Comparison of ENCODE assay signal across 13 mouse cellular contexts in genomic region chr6:82043634-82044033, GRCm38 (mm10). TPM values are rescaled to one million over a fixed set of nuclear protein-coding genes. Genes with fewer than 3 reads are reported as not detected.
DNase-seq lines count a peak whose midpoint lies in the region; ATAC-seq and TF ChIP-seq lines count a peak whose summit lies in the region.
"Had no signal": no experiment of that assay in that cellular context is flagged by ENCODE, and none has a peak within 500 bp of the region (broad histone marks: within the 10 kb centered on the region; RNA-seq: fewer than 3 reads in every experiment).

No protein-coding gene starts in this region.

- no peaks in the 10 kb centered on the region for H3K27me3 ChIP-seq in lung, embryonic 16.5 days (ENCODE audit: control insufficient read depth, insufficient read depth, low read depth, low read length)
- no peaks in the 10 kb centered on the region for H3K27me3 ChIP-seq in intestine, embryonic 16.5 days (replicated peaks; ENCODE audit: control insufficient read depth, insufficient read depth, low read length)
- peaks cover 42% of the 10 kb centered on the region for H3K27me3 ChIP-seq in limb, embryonic 10.5 days (ENCODE audit: low read depth, poor library complexity, severe bottlenecking)
- no peaks in the 10 kb centered on the region for H3K27me3 ChIP-seq in stomach, embryonic 16.5 days (ENCODE audit: control insufficient read depth, insufficient read depth, low read length)
- H3K27me3 ChIP-seq in midbrain, postnatal 0 days (ENCODE audit: insufficient read depth, low read length): peaks cover 12% of the 10 kb centered on the region

- DNase-seq in lung, postnatal 36 days: no peak
- DNase-seq in limb, embryonic 10.5 days (ENCODE audit: low spot score): no peak
- no peak for DNase-seq in cerebellum, adult 8-10 months
- DNase-seq in testis, postnatal 14 days (ENCODE audit: low spot score): no peak
- DNase-seq in midbrain, postnatal 0 days (ENCODE audit: low spot score): no peak
- DNase-seq: right cerebral cortex, postnatal 14 days; thymus, postnatal 25 days had no signal

- H3K4me3 ChIP-seq in lung, embryonic 16.5 days (ENCODE audit: low read length): peak overlapping the region; percentile 78
- peak overlapping the region; percentile 75 for H3K4me3 ChIP-seq in intestine, embryonic 16.5 days (ENCODE audit: low read length)
- peak overlapping the region; percentile 73 for H3K4me3 ChIP-seq in limb, embryonic 10.5 days
- peak overlapping the region; percentile 75 for H3K4me3 ChIP-seq in stomach, embryonic 16.5 days (replicated peaks; ENCODE audit: low read length)
- no peak overlapping the region for H3K4me3 ChIP-seq in midbrain, postnatal 0 days (ENCODE audit: low read depth, low read length)
- H3K4me3 ChIP-seq: erythroblast, embryonic 14.5 days had no signal

- no peak for ATAC-seq in lung, embryonic 16.5 days (ENCODE audit: low read depth)
- ATAC-seq in intestine, embryonic 16.5 days: no peak
- no peak for ATAC-seq in stomach, embryonic 16.5 days (ENCODE audit: insufficient read depth, low FRiP score)
- no peak for ATAC-seq in midbrain, postnatal 0 days (ENCODE audit: low FRiP score)

- no peak overlapping the region for H3K27ac ChIP-seq in lung, embryonic 16.5 days (ENCODE audit: low read length)
- H3K27ac ChIP-seq in intestine, embryonic 16.5 days (ENCODE audit: low read length): no peak overlapping the region
- no peak overlapping the region for H3K27ac ChIP-seq in limb, embryonic 10.5 days
- H3K27ac ChIP-seq in stomach, embryonic 16.5 days (ENCODE audit: low read length): no peak overlapping the region
- no peak overlapping the region for H3K27ac ChIP-seq in midbrain, postnatal 0 days (ENCODE audit: low read depth, low read length)
- H3K27ac ChIP-seq: neural tube, embryonic 15.5 days had no signal

- H3K9ac ChIP-seq in lung, embryonic 16.5 days (ENCODE audit: low read length): peak overlapping the region; percentile 88
- H3K9ac ChIP-seq in intestine, embryonic 16.5 days (ENCODE audit: low read depth, low read length): peak overlapping the region; percentile 42
- H3K9ac ChIP-seq in stomach, embryonic 16.5 days (ENCODE audit: low read length): peak overlapping the region; percentile 80; the same call in 1 of the 2 replicates
- no peak overlapping the region for H3K9ac ChIP-seq in midbrain, postnatal 0 days (replicated peaks; ENCODE audit: low read length, poor library complexity, severe bottlenecking)
- H3K9ac ChIP-seq: neural tube, embryonic 15.5 days had no signal

- H3K4me2 ChIP-seq in lung, embryonic 16.5 days (ENCODE audit: low read depth, low read length): peak overlapping the region; percentile 69
- peak overlapping the region; percentile 91 for H3K4me2 ChIP-seq in intestine, embryonic 16.5 days (ENCODE audit: low read depth, low read length)
- peak overlapping the region; percentile 85 for H3K4me2 ChIP-seq in stomach, embryonic 16.5 days (ENCODE audit: low read depth, low read length)
- H3K4me2 ChIP-seq in midbrain, postnatal 0 days (ENCODE audit: low read depth, low read length, poor library complexity, severe bottlenecking): no peak overlapping the region

- 29% methylated on average over 4 of the region's 4 CpGs for WGBS in lung, embryonic 16.5 days
- WGBS in intestine, embryonic 16.5 days: 49% methylated on average over 4 of the region's 4 CpGs
- WGBS in limb, embryonic 10.5 days: 30% methylated on average over 4 of the region's 4 CpGs
- WGBS in stomach, embryonic 16.5 days: 38% methylated on average over 4 of the region's 4 CpGs
- 51% methylated on average over 4 of the region's 4 CpGs for WGBS in midbrain, postnatal 0 days

- no peak for TF ChIP-seq CTCF in midbrain, postnatal 0 days (IDR thresholded peaks at IDR 0.05)

- H3K9me3 ChIP-seq in lung, embryonic 16.5 days (ENCODE audit: control insufficient read depth, low read length): no peaks in the 10 kb centered on the region
- no peaks in the 10 kb centered on the region for H3K9me3 ChIP-seq in intestine, embryonic 16.5 days (ENCODE audit: control insufficient read depth, low read length)
- H3K9me3 ChIP-seq in limb, embryonic 10.5 days (replicated peaks): no peaks in the 10 kb centered on the region
- H3K9me3 ChIP-seq in stomach, embryonic 16.5 days (replicated peaks; ENCODE audit: control insufficient read depth, low read length): no peaks in the 10 kb centered on the region
- H3K9me3 ChIP-seq in midbrain, postnatal 0 days (ENCODE audit: low read length): no peaks in the 10 kb centered on the region
- H3K9me3 ChIP-seq: neural tube, embryonic 15.5 days had no signal

- H3K36me3 ChIP-seq in lung, embryonic 16.5 days (ENCODE audit: control insufficient read depth, insufficient read depth, low read length): no peaks in the 10 kb centered on the region; the same call in 1 of the 2 replicates
- no peaks in the 10 kb centered on the region for H3K36me3 ChIP-seq in intestine, embryonic 16.5 days (ENCODE audit: control insufficient read depth, insufficient read depth, low read length)
- H3K36me3 ChIP-seq in limb, embryonic 10.5 days: no peaks in the 10 kb centered on the region
- no peaks in the 10 kb centered on the region for H3K36me3 ChIP-seq in stomach, embryonic 16.5 days (ENCODE audit: control insufficient read depth, insufficient read depth, low read length)
- H3K36me3 ChIP-seq in midbrain, postnatal 0 days (ENCODE audit: insufficient read depth, low read length): no peaks in the 10 kb centered on the region
- H3K36me3 ChIP-seq: neural tube, embryonic 15.5 days had no signal

- H3K4me1 ChIP-seq in lung, embryonic 16.5 days (replicated peaks; ENCODE audit: control insufficient read depth, insufficient read depth, low read length): peaks cover 47% of the 10 kb centered on the region
- H3K4me1 ChIP-seq in intestine, embryonic 16.5 days (ENCODE audit: control insufficient read depth, insufficient read depth, low read length): peaks cover 38% of the 10 kb centered on the region
- H3K4me1 ChIP-seq in limb, embryonic 10.5 days: peaks cover 32% of the 10 kb centered on the region
- peaks cover 25% of the 10 kb centered on the region for H3K4me1 ChIP-seq in stomach, embryonic 16.5 days (ENCODE audit: control insufficient read depth, insufficient read depth, low read length)
- no peaks in the 10 kb centered on the region for H3K4me1 ChIP-seq in midbrain, postnatal 0 days (ENCODE audit: insufficient read depth, low read length)

RNA-seq across cellular contexts. Expression of gene Eva1a, which starts 2.8 kb away (rescaled TPM):
- 38.8 and 42.4 TPM in 2 replicates for polyA plus RNA-seq in lung, embryonic 16.5 days (2015; fragmentation: Nextera tagmentation; extraction: Ambion mirVana)
- polyA plus RNA-seq in intestine, embryonic 16.5 days (2015; fragmentation: Nextera tagmentation; extraction: Ambion mirVana): 17.4 and 20.3 TPM in 2 replicates
- polyA plus RNA-seq in limb, embryonic 10.5 days (2016; fragmentation: Nextera tagmentation; extraction: Ambion mirVana): 6.3 and 11.9 TPM in 2 replicates
- polyA plus RNA-seq in stomach, embryonic 16.5 days (2015; fragmentation: Nextera tagmentation; extraction: Ambion mirVana): 16.1 and 17.6 TPM in 2 replicates
- total RNA-seq in midbrain, postnatal 0 days (2014; rRNA removed): 0.66 and 2.8 TPM in 2 replicates
- 0.64 and 0.91 TPM in 2 replicates for polyA plus RNA-seq in midbrain, postnatal 0 days (2015; fragmentation: Nextera tagmentation; extraction: Ambion mirVana)
- total RNA-seq: hematopoietic stem cell, adult 5-6 weeks had no signal
